Mouse (Mus musculus): ENCODE results near the gene Il21r. TPM values are rescaled to one million over a fixed set of nuclear protein-coding genes. Genes with fewer than 3 reads are reported as not detected.

Gene Il21r
- polyA plus RNA-seq, 1 experiment from 2014 or later: 0.52 TPM

DNA sequence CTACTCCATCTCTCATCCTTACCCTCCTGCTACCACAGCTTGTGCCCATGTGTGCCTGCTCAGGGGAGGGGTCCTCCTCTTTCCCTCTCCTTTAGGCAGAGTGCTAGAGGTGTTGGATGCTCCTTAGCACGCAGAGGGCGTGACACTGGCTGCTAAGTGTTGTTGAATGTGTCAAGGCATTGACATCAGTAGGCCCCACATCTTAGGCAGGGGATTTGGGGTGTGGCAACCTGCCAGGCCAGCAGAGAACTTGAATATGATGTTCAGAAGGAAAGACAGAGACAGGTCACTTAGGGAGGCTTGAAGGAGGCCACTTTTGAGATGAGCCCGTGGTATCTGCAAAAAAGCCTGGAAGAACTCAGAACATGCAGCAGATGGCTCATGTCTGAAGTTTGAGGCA lies 25.1 kb upstream of the Il21r start:
- no peaks in the 10 kb centered on the region for H3K27me3 ChIP-seq (replicated peaks)
- H3K9me3 ChIP-seq: no peaks in the 10 kb centered on the region
- H3K27ac ChIP-seq: no peak overlapping the region
- ATAC-seq: no peak
- H3K4me2 ChIP-seq (replicated peaks): no peak overlapping the region
- no peaks in the 10 kb centered on the region for H3K36me3 ChIP-seq
- no peak overlapping the region; the same call in 1 of the 2 replicates for H3K9ac ChIP-seq
- peaks cover 31% of the 10 kb centered on the region for H3K4me1 ChIP-seq (replicated peaks)
- WGBS: 65% methylated on average over 3 of the region's 3 CpGs
- H3K4me3 ChIP-seq (replicated peaks): no peak overlapping the region

DNA sequence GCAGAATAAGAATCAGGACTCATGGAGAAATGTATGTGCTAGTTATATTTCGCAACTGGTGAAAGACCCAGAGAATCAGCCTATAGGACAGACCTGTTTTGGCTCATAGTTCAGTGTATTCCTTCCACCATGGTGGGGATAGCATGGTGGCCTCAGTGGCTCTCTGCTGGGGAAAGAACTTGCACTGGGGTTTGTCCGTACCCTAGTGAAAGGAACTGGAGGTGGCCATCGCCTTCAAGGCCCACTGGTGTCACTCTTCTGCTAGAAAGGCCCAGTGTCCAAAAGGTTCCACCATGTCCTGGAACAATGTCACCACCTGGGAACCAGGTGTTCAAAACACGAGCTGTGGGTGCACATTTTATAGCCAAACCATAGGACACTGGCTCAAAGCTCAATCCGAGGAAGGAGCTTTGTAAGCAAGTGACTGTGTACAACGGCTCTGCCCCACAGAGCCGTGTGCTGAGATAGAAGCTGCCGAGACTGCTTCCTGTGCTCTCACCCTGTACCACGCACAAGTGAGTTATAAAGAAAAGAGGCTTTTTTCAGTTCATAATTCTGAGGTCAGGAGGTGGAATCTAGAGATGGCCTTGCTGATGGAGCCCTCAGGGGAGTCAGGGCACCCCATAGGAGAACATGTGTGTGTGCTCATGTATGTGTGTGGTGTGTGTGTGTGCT lies 23.5 kb upstream of the Il21r start:
- WGBS: 84% methylated on average over 9 of the region's 9 CpGs

GRCm38 (mm10) chr7:125580220-125580549 lies 23.0 kb upstream of the Il21r start:
- Histone ChIP-seq H3K4me2 (replicated peaks) (no peak overlapping the region), H3K27me3 (replicated peaks) (no peaks in the 10 kb centered on the region), H3K4me1 (replicated peaks) (peaks cover 31% of the 10 kb centered on the region), H3K9ac (no peak overlapping the region), H3K4me3 (replicated peaks) (no peak overlapping the region), H3K27ac (no peak overlapping the region), H3K9me3 (no peaks in the 10 kb centered on the region), H3K36me3 (no peaks in the 10 kb centered on the region)
- ATAC-seq: no peak
- 80% methylated on average over 1 of the region's 1 CpGs for WGBS

More for the DNA sequence above, 23.5 kb upstream of the Il21r start:
- Histone ChIP-seq H3K36me3 (no peaks in the 10 kb centered on the region), H3K4me3 (replicated peaks) (no peak overlapping the region), H3K27ac (no peak overlapping the region), H3K9me3 (no peaks in the 10 kb centered on the region), H3K27me3 (replicated peaks) (no peaks in the 10 kb centered on the region), H3K4me1 (replicated peaks) (peaks cover 31% of the 10 kb centered on the region), H3K4me2 (replicated peaks) (no peak overlapping the region), H3K9ac (no peak overlapping the region)
- ATAC-seq: no peak

DNA sequence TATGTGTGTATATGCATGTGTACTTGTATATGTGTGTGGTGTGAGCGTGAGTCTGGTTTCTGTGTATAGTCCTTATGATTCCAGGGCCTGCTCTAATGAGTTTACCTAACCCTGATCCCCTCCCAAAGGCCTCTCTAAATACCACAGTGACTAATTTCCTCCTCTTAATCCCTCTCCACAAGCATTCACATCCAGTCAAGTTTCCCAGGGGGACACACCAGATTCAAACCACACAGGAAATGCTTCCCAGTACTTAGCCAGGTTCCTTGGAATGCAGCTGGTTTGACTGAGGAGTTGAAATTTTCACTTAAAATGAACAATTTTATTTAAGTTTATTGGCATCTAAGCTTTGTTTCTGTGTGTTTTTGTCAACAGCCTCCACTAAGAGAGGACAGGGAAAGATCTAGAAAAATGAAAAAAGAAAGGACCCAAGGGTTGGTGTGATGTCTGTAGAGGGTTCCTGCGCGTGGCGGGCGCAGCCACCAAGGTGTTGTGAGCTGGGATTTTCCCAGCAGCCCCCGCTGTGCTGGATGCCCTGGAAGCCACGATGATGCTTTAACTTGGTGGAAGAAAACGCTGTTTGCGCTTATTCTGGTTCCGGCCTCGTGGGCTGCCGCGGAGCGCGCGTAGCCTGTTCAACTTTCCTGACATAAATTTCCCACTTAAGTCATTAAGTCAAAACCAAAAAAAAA lies 22.5 kb upstream of the Il21r start:
- Histone ChIP-seq H3K4me2 (replicated peaks) (peak overlapping the region; percentile 76), H3K4me1 (replicated peaks) (peaks cover 31% of the 10 kb centered on the region), H3K4me3 (replicated peaks) (peak overlapping the region; percentile 30), H3K36me3 (no peaks in the 10 kb centered on the region), H3K27ac (0 out of 2 replicates have a peak overlapping the region, but pooled peaks have one; percentile 54), H3K9me3 (no peaks in the 10 kb centered on the region), H3K27me3 (replicated peaks) (no peaks in the 10 kb centered on the region), H3K9ac (peak overlapping the region; percentile 24)
- WGBS: 12% methylated on average over 16 of the region's 16 CpGs
- peak; percentile 7; the same call in 1 of the 2 replicates for ATAC-seq

DNA sequence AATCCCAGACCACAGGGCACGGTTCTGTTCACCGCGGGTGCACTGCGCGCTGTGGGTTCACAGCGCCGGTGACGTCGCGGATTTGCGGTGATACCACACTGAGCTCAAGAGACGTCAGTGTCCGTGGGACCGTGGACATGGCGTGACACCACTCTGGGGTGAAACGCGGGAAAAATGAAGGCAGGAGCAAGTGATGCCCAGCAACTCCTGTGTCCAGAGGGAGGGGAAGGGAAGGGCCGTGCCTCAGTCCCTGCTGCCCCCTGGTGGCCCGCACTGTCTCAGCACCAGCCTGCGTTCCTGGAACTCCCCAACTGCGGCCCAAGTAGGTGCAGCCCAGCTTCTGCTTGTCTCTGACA lies 21.9 kb upstream of the Il21r start:
- Histone ChIP-seq H3K27me3 (replicated peaks) (no peaks in the 10 kb centered on the region), H3K4me1 (replicated peaks) (peaks cover 26% of the 10 kb centered on the region), H3K9me3 (no peaks in the 10 kb centered on the region), H3K4me3 (replicated peaks) (peak overlapping the region; percentile 30), H3K36me3 (no peaks in the 10 kb centered on the region), H3K4me2 (replicated peaks) (peak overlapping the region; percentile 76), H3K9ac (peak overlapping the region; percentile 24), H3K27ac (no peak overlapping the region)
- ATAC-seq: peak; percentile 79
- under 1% methylated on average over 21 of the region's 21 CpGs for WGBS

DNA sequence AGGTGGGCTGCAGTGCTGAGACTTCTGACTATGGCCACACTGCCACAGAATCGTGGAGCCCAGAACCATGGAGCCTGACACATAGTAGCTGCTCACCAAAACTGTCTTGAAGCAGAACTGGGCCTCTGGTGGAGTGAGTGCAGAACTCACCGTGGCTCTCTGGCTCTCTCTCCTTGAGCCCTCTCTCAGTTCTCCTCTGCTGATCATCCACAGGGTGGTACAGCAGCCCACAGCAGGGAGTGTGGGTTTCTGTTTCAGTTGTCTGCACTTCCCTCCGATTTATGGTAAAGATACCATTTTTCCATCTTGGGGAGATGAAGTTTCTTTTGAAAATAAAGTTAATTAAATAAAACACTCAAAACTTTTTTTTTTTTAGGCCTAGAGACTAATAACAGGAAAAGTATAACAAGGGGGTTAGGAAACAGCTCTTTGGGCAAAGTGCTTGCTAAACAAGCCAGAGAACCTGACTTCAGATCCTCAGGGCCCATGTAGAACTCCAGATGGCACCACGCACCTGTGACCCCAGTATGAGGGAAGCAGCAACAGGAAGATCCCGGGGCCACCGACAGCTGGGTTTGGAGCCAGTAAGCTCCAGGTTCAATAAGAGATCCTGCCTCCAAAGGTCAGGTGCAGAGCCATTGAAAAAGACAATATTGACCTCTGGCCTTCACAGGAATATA lies 19.8 kb upstream of the Il21r start:
- Histone ChIP-seq H3K27me3 (replicated peaks) (no peaks in the 10 kb centered on the region), H3K4me1 (replicated peaks) (peaks cover 8% of the 10 kb centered on the region), H3K9ac (no peak overlapping the region), H3K4me3 (replicated peaks) (no peak overlapping the region), H3K4me2 (replicated peaks) (no peak overlapping the region), H3K36me3 (no peaks in the 10 kb centered on the region), H3K27ac (no peak overlapping the region), H3K9me3 (no peaks in the 10 kb centered on the region)
- 73% methylated on average over 6 of the region's 6 CpGs for WGBS
- ATAC-seq: no peak

DNA sequence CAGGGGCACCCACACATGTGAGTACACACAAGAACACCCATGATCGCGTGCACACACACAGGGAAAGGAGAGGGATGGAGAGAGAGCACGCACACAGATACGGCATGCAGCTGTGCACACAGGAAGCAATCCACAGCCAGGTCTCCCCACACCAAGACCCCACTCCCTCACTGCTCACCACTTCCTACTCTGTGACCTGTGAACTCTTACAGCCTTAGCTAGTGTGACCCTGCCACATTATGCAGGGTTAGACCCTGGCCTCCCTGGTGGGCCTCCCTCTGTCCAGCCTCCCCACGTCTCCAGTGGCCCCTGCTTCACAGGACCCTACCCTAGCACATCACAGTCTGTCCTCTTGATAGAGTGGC lies 19.2 kb upstream of the Il21r start:
- no peak overlapping the region for H3K9ac ChIP-seq
- no peak overlapping the region for H3K4me3 ChIP-seq (replicated peaks)
- H3K36me3 ChIP-seq: no peaks in the 10 kb centered on the region
- peaks cover 8% of the 10 kb centered on the region for H3K4me1 ChIP-seq (replicated peaks)
- H3K27ac ChIP-seq: no peak overlapping the region
- H3K4me2 ChIP-seq (replicated peaks): no peak overlapping the region
- no peak for ATAC-seq
- no peaks in the 10 kb centered on the region for H3K27me3 ChIP-seq (replicated peaks)
- 90% methylated on average over 5 of the region's 5 CpGs for WGBS
- H3K9me3 ChIP-seq: no peaks in the 10 kb centered on the region

GRCm38 (mm10) chr7:125586355-125586754 lies 16.9 kb upstream of the Il21r start:
- Histone ChIP-seq H3K9ac (no peak overlapping the region), H3K27ac (no peak overlapping the region), H3K4me3 (replicated peaks) (no peak overlapping the region), H3K4me1 (replicated peaks) (no peaks in the 10 kb centered on the region), H3K27me3 (replicated peaks) (no peaks in the 10 kb centered on the region), H3K36me3 (no peaks in the 10 kb centered on the region), H3K9me3 (no peaks in the 10 kb centered on the region), H3K4me2 (replicated peaks) (no peak overlapping the region)
- ATAC-seq: no peak
- WGBS: 97% methylated on average over 23 of the region's 23 CpGs

GRCm38 (mm10) chr7:125588721-125589120 lies 14.5 kb upstream of the Il21r start:
- Histone ChIP-seq H3K27ac (no peak overlapping the region), H3K36me3 (no peaks in the 10 kb centered on the region), H3K9me3 (no peaks in the 10 kb centered on the region), H3K27me3 (replicated peaks) (no peaks in the 10 kb centered on the region), H3K9ac (no peak overlapping the region), H3K4me1 (replicated peaks) (no peaks in the 10 kb centered on the region), H3K4me3 (replicated peaks) (no peak overlapping the region), H3K4me2 (replicated peaks) (no peak overlapping the region)
- WGBS: 84% methylated on average over 4 of the region's 4 CpGs
- no peak for ATAC-seq

DNA sequence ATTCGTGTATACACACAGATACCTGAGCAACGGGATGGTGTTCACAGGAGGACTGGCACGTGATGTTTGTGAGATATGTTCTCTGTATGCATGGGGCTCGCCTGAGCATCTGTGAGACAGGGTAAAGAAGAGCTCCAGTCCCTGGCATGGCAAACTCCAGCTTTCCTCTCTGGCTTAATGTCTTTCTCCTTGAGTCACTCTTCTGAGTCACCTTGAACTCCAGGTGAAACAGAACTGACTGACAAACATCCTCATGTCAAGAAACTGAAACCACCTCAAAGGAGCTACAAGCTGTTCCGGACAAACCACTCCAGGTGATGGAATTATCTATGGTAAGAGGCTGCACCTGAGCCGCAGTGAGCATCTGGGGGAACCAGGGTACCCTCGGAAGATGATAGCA lies 13.3 kb upstream of the Il21r start:
- no peak for ATAC-seq
- Histone ChIP-seq H3K9ac (no peak overlapping the region), H3K4me2 (replicated peaks) (no peak overlapping the region), H3K4me1 (replicated peaks) (no peaks in the 10 kb centered on the region), H3K27ac (no peak overlapping the region), H3K36me3 (no peaks in the 10 kb centered on the region), H3K9me3 (no peaks in the 10 kb centered on the region), H3K4me3 (replicated peaks) (no peak overlapping the region), H3K27me3 (replicated peaks) (no peaks in the 10 kb centered on the region)
- 84% methylated on average over 7 of the region's 7 CpGs for WGBS

DNA sequence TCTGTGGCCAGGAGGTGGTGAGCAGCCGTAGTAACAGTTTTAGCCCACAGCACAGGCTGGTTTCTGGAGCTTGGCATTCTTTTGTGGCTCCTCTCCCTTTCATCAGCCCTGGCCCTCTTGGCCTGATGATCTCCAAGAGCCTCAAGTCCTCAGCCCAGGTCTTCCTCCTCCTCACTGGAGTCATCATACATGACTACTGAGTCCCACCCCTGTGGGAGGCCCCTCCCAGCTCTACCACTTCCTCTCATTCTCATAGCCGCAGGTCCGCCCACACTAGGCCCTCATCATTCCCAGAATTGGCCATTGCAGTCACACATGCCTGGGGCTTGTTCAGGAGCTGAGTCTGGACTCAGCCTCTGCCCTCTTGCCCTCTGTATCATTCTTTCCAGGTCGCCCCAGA lies 9.4 kb upstream of the Il21r start:
- H3K4me1 ChIP-seq (replicated peaks): no peaks in the 10 kb centered on the region
- no peaks in the 10 kb centered on the region for H3K27me3 ChIP-seq (replicated peaks)
- 79% methylated on average over 4 of the region's 4 CpGs for WGBS
- no peaks in the 10 kb centered on the region for H3K9me3 ChIP-seq
- no peak overlapping the region for H3K9ac ChIP-seq
- H3K4me2 ChIP-seq (replicated peaks): no peak overlapping the region
- H3K36me3 ChIP-seq: no peaks in the 10 kb centered on the region
- no peak overlapping the region for H3K27ac ChIP-seq
- ATAC-seq: no peak
- no peak overlapping the region for H3K4me3 ChIP-seq (replicated peaks)

DNA sequence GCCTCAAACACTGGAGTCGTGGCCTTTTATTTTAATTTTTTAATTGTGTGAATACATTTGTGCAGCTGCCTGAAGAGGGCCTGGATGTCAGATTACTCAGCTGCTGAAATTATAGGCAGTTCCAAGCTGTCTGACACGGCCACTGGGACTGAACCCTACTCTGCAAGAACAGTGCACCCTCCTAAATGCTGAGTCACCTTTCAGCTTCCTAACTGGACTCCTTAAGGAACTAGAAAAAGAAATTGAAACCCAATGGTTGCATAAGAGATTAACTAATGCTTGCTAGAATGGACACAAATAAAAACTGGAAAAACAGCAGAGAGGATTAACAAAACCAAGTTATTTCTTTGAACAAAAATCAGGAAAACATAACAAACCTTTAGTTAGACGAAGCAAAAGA lies 6.8 kb upstream of the Il21r start:
- H3K4me2 ChIP-seq (replicated peaks): no peak overlapping the region
- no peak overlapping the region for H3K27ac ChIP-seq
- no peak overlapping the region for H3K9ac ChIP-seq
- H3K27me3 ChIP-seq (replicated peaks): no peaks in the 10 kb centered on the region
- no peaks in the 10 kb centered on the region for H3K36me3 ChIP-seq
- H3K9me3 ChIP-seq: no peaks in the 10 kb centered on the region
- no peak overlapping the region for H3K4me3 ChIP-seq (replicated peaks)
- 58% methylated on average over 3 of the region's 3 CpGs for WGBS
- no peak for ATAC-seq
- H3K4me1 ChIP-seq (replicated peaks): no peaks in the 10 kb centered on the region

DNA sequence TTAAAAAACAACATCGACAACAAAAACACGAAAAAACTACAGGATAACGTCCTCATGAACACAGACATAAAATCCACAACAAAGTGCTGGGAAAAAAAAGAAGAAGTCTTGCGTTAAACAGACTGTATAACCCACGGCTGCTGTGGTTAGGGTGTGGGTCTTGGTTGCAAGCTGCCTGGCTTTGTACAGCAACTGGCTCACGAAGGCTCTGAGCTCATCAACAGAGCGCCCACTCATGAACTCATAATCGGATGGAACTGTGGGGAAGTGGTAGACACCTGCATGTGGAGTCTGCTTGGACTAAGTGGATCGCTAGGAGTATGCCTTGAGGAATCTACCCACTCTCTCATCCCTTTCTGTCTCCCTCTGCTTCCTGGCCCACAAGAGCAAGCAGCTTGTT lies 6.1 kb upstream of the Il21r start:
- Histone ChIP-seq H3K36me3 (no peaks in the 10 kb centered on the region), H3K27me3 (replicated peaks) (no peaks in the 10 kb centered on the region), H3K27ac (no peak overlapping the region), H3K4me1 (replicated peaks) (no peaks in the 10 kb centered on the region), H3K9ac (no peak overlapping the region), H3K4me3 (replicated peaks) (no peak overlapping the region), H3K4me2 (replicated peaks) (no peak overlapping the region), H3K9me3 (no peaks in the 10 kb centered on the region)
- WGBS: 84% methylated on average over 9 of the region's 9 CpGs
- ATAC-seq: no peak

All from intestine, embryonic 15.5 days (tissue).